Mouse (Mus musculus) forebrain, embryonic 16.5 days (tissue): Measurements from ENCODE around the gene Socs1. TPM values are rescaled to one million over a fixed set of nuclear protein-coding genes. Genes with fewer than 3 reads are reported as not detected.

Experiments used
- ATAC-seq: fragments of 200-750 bp; cut with Nextera tagmentation; 2 replicates; pipeline ENCODE4 v1.8.0; 2017; ENCODE audit warnings: mild to moderate bottlenecking, moderate library complexity
- H3K27ac ChIP-seq: fragments of 300-500 bp; sonication (generic); 2 replicates; pipeline ENCODE4 v1.5.1; 2014; ENCODE audit warnings: low read length, control low read depth
- H3K27me3 ChIP-seq: fragments of 300-500 bp; sonication (generic); replicated peaks from 2 replicates; pipeline ENCODE4 v1.6.1; 2014; ENCODE audit warnings: low read length; ENCODE audit not compliant: control insufficient read depth, insufficient read depth
- H3K36me3 ChIP-seq: fragments of 300-500 bp; sonication (generic); 2 replicates; pipeline ENCODE4 v1.6.1; 2014; ENCODE audit not compliant: control insufficient read depth, insufficient read depth
- H3K4me1 ChIP-seq: fragments of 300-500 bp; sonication (generic); replicated peaks from 2 replicates; pipeline ENCODE4 v1.6.1; 2014; ENCODE audit warnings: low read length; ENCODE audit not compliant: control insufficient read depth, insufficient read depth
- H3K4me2 ChIP-seq: fragments of 300-500 bp; sonication (generic); 2 replicates; pipeline ENCODE4 v1.6.1; 2014; ENCODE audit warnings: mild to moderate bottlenecking, low read length, control low read depth
- H3K4me3 ChIP-seq: fragments of 300-500 bp; sonication (generic); replicated peaks from 2 replicates; pipeline ENCODE4 v1.5.1; 2014; ENCODE audit warnings: mild to moderate bottlenecking, low read length, control low read depth
- H3K9ac ChIP-seq: fragments of 300-500 bp; sonication (generic); replicated peaks from 2 replicates; pipeline ENCODE4 v1.6.1; 2014; ENCODE audit warnings: low read depth, low read length, control low read depth
- H3K9me3 ChIP-seq: fragments of 300-500 bp; sonication (generic); 2 replicates; pipeline ENCODE4 v1.6.1; 2016; ENCODE audit warnings: low read length; ENCODE audit not compliant: control insufficient read depth
- WGBS: fragments of 180-500 bp; shearing (Covaris S2); extraction: QIAGEN DNeasy Blood & Tissue Kit; methylation state at CpG from one replicate; pipeline ENCODE4 v1.1.7; 2014; 5-methylcytosine and 5-hydroxymethylcytosine counted together
- polyA plus RNA-seq: library from polyadenylated mRNA; unstranded; fragments of >200 nt; fragmentation: Nextera tagmentation; extraction: Ambion mirVana; gene quantifications from 2 replicates; pipeline ENCODE4 v1.2.1, GENCODE M21; 2015

Gene Socs1
- polyA plus RNA-seq, result 1.7 and 2.2 TPM in 2 replicates

GRCm38 (mm10) chr16:10785371-10786231 is at the start of gene Socs1:
TSS of gene Socs1 (minus strand) at chr16:10785536.
- Histone ChIP-seq H3K4me2 (peak within 1 kb of the TSS; percentile 100), H3K27me3 (peaks cover 14% of the 10 kb centered on the region), H3K4me3 (peak within 1 kb of the TSS; percentile 76), H3K4me1 (peaks cover 15% of the 10 kb centered on the region), H3K36me3 (no peaks in the 10 kb centered on the region), H3K9ac (peak within 1 kb of the TSS; percentile 79), H3K9me3 (no peaks in the 10 kb centered on the region), H3K27ac (peak within 1 kb of the TSS; percentile 80)
- ATAC-seq, result peak; percentile 86
- under 1% methylated on average over 57 of the region's 59 CpGs for WGBS

GRCm38 (mm10) chr16:10834542-10834910 is 49.2 kb upstream of the Socs1 start:
- Histone ChIP-seq H3K9me3 (no peaks in the 10 kb centered on the region), H3K4me3 (peak overlapping the region; percentile 87), H3K4me2 (peak overlapping the region; percentile 96), H3K36me3 (no peaks in the 10 kb centered on the region), H3K27me3 (no peaks in the 10 kb centered on the region), H3K4me1 (peaks cover 7% of the 10 kb centered on the region), H3K27ac (no peak overlapping the region), H3K9ac (peak overlapping the region; percentile 39)
- 7% methylated on average over 12 of the region's 12 CpGs for WGBS
- ATAC-seq, result no peak

DNA sequence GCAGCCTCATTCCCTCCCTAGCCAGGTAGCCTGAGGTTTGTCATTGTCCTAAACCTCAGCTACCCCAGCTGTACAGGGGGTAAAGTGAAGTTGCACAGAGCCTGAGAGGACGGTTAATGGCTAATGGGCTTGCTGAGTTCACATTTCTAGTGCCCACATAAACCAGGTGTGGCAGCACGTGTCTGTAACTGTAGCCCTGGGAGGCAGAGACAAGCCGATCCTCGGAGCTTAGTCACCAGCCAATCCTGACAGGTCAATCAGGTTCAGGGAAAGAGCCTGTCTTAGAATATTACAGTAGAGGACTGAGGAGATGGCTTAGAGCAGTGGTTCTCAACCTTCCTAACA is 43.1 kb upstream of the Socs1 start:
- Histone ChIP-seq H3K4me3 (no peak overlapping the region), H3K27ac (no peak overlapping the region), H3K4me2 (no peak overlapping the region), H3K36me3 (no peaks in the 10 kb centered on the region), H3K27me3 (no peaks in the 10 kb centered on the region), H3K4me1 (no peaks in the 10 kb centered on the region), H3K9ac (no peak overlapping the region), H3K9me3 (no peaks in the 10 kb centered on the region)
- WGBS, result 78% methylated on average over 4 of the region's 4 CpGs
- ATAC-seq, result no peak

DNA sequence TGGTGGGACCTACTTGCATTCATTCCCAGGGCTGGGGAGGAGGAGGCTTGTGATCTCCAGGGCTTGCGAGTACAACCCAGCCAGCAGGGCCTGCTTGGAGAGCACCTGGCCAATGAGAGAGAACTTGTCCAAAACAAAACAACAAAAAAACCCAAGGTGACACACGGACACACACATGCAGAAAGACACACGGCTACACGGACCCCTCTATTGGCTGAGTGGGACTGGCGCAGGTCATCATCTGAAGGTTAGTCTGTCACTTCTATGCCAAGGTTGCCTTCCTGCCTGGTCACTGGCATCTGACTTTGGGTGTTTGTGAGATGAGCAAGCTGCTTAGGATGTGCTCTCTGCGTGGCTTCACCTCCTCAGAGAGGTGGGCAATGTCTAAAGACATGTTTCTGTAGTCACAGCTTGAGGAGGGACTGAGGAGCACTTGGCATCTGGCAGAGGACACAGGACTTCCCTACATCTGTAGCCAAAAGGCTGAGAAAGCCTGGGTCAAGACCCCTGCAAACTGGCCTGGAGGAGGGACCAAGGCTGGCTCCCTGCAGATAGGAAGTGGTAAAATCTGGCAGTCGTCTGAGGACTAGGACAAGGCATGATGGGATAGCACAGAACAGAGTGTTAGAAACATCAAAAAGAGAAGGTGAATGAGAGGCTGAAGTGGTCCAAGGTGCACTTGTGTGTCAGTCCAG is 42.6 kb upstream of the Socs1 start:
- Histone ChIP-seq H3K27ac (no peak overlapping the region), H3K4me3 (no peak overlapping the region), H3K27me3 (no peaks in the 10 kb centered on the region), H3K9ac (no peak overlapping the region), H3K4me2 (no peak overlapping the region), H3K4me1 (no peaks in the 10 kb centered on the region), H3K9me3 (no peaks in the 10 kb centered on the region), H3K36me3 (no peaks in the 10 kb centered on the region)
- no peak for ATAC-seq
- 86% methylated on average over 7 of the region's 7 CpGs for WGBS

DNA sequence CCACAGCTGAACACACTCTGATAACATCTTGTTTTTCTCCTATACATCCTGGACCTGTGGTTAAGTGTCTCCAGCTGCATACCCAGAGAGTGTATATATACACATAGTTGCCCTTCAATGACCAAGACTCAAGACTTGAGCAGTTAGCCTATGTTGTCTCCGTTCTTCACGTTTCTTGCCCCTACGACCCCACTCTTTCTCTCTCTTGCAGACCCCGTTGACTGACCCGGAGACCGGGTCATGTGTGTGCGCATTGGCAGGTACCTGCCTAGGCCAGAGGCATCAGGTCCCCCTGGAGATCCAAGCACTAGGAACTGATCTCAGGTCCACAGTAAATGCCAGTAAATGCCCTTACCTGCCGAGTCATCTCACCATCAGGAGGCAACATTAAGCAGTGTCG is 41.9 kb upstream of the Socs1 start:
- H3K9ac ChIP-seq, result no peak overlapping the region
- WGBS, result 92% methylated on average over 9 of the region's 9 CpGs
- H3K36me3 ChIP-seq, result no peaks in the 10 kb centered on the region
- H3K4me3 ChIP-seq, result no peak overlapping the region
- no peak for ATAC-seq
- no peaks in the 10 kb centered on the region for H3K4me1 ChIP-seq
- H3K4me2 ChIP-seq, result no peak overlapping the region
- no peak overlapping the region for H3K27ac ChIP-seq
- H3K9me3 ChIP-seq, result no peaks in the 10 kb centered on the region
- H3K27me3 ChIP-seq, result no peaks in the 10 kb centered on the region

DNA sequence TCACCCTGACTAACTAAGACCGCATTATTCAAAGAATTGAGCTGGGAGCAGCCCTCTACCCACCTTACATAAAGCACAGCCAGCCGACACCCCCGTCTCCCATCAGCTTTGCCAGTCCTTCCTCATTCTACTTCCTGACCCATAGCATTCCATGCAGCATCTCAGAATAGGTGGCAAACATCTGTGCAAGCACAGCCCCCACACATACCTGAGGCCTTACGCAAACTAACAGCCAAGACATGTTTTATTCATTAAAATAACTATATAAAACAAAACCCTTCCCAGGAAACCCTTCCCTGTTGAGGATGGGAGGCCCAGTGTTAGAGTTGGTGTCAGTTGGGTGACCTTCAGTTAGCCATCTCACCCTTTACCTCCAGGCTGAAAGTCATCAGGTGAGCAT is 40.5 kb upstream of the Socs1 start:
- WGBS, result 93% methylated on average over 4 of the region's 4 CpGs
- Histone ChIP-seq H3K4me2 (no peak overlapping the region), H3K4me1 (no peaks in the 10 kb centered on the region), H3K36me3 (no peaks in the 10 kb centered on the region), H3K4me3 (no peak overlapping the region), H3K27ac (no peak overlapping the region), H3K9me3 (no peaks in the 10 kb centered on the region), H3K9ac (no peak overlapping the region), H3K27me3 (no peaks in the 10 kb centered on the region)
- no peak for ATAC-seq

DNA sequence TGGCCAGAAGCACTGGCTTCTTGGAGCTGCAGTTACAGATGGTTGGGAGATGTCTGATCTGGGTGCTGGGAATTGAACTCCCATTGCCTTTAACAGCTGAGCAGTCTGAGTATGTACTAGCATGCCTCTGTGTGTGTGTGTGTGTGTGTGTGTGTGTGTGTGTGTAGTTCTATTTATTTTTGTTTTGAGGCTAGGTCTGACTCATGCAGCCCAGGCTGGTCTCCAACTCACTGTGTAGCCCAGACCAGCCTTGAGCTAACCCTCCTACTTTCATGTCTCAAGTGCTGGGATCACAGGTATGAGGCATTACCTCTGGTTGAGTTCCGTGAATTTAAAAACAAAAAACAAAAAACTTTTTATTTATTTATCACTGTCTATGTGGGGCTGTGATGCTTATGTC is 39.2 kb upstream of the Socs1 start:
- H3K4me1 ChIP-seq, result no peaks in the 10 kb centered on the region
- 95% methylated on average over 1 of the region's 1 CpGs for WGBS
- H3K4me3 ChIP-seq, result no peak overlapping the region
- H3K36me3 ChIP-seq, result no peaks in the 10 kb centered on the region
- H3K27me3 ChIP-seq, result no peaks in the 10 kb centered on the region
- H3K9me3 ChIP-seq, result no peaks in the 10 kb centered on the region
- no peak overlapping the region for H3K27ac ChIP-seq
- no peak overlapping the region for H3K9ac ChIP-seq
- no peak overlapping the region for H3K4me2 ChIP-seq
- ATAC-seq, result no peak

DNA sequence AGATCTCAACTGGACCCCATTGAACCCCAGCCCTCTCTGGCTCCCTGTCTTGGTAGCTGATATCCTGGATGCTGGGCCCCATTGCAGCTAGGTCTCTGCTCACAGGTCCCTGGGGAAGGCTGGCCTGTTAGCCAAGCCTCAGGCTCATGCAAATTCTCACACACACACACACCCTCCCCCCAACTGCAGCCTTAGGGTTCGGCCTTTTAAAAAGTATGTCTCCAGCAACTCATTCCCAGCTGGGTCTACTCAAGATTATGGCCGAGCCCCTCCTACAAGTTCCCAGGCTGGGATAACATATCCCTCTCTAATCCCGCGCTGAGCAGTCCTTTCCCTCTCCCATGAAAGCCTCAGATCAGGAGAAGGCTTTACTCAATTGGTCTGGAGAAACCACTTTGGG is 36.1 kb upstream of the Socs1 start:
- no peak overlapping the region for H3K4me2 ChIP-seq
- H3K36me3 ChIP-seq, result no peaks in the 10 kb centered on the region
- 72% methylated on average over 4 of the region's 4 CpGs for WGBS
- no peaks in the 10 kb centered on the region for H3K9me3 ChIP-seq
- H3K27me3 ChIP-seq, result no peaks in the 10 kb centered on the region
- no peak for ATAC-seq
- H3K27ac ChIP-seq, result no peak overlapping the region
- no peaks in the 10 kb centered on the region for H3K4me1 ChIP-seq
- no peak overlapping the region for H3K4me3 ChIP-seq
- no peak overlapping the region for H3K9ac ChIP-seq

- no peak for ATAC-seq
- 75% methylated on average over 3 of the region's 3 CpGs for WGBS
- Histone ChIP-seq H3K36me3 (no peaks in the 10 kb centered on the region), H3K27me3 (no peaks in the 10 kb centered on the region), H3K27ac (no peak overlapping the region), H3K9me3 (no peaks in the 10 kb centered on the region), H3K9ac (no peak overlapping the region), H3K4me2 (no peak overlapping the region), H3K4me1 (no peaks in the 10 kb centered on the region), H3K4me3 (no peak overlapping the region)
These were observed 34.6 kb upstream of the Socs1 start for GRCm38 (mm10) chr16:10819966-10820365.
